Mouse (Mus musculus) urinary bladder, postnatal 25 days (tissue): ENCODE results near the gene Selenos.

Experiments
- DNase-seq: peaks from one replicate; pipeline ENCODE4 v3.0.0; 2022; ENCODE audit warnings: low spot score

The Selenos gene

GRCm38 (mm10) chr7:66084546-66084945 is 5.1 kb downstream of the Selenos start:
- DNase-seq = no peak

- no peak for DNase-seq
These were observed 8.2 kb downstream of the Selenos start for GRCm38 (mm10) chr7:66087652-66088051.

GRCm38 (mm10) chr7:66088077-66088476 is 8.6 kb downstream of the Selenos start:
- DNase-seq = no peak

GRCm38 (mm10) chr7:66090676-66091190 is 11.3 kb downstream of the Selenos start:
- no peak for DNase-seq

- DNase-seq = no peak
These were observed 12.1 kb downstream of the Selenos start for GRCm38 (mm10) chr7:66091553-66091952.

GRCm38 (mm10) chr7:66092656-66093055 is 13.2 kb downstream of the Selenos start:
- DNase-seq = no peak

- no peak for DNase-seq
These were observed 14.7 kb downstream of the Selenos start for GRCm38 (mm10) chr7:66094141-66094540.

- DNase-seq = no peak
These were observed 19.4 kb downstream of the Selenos start for GRCm38 (mm10) chr7:66098803-66099202.

- DNase-seq = no peak
These were observed 22.4 kb downstream of the Selenos start for GRCm38 (mm10) chr7:66101866-66102265.

- DNase-seq = no peak
These were observed 25.1 kb downstream of the Selenos start for GRCm38 (mm10) chr7:66104531-66104930.

GRCm38 (mm10) chr7:66105771-66106170 is 26.3 kb downstream of the Selenos start:
- no peak for DNase-seq

- DNase-seq = no peak
These were observed 27.2 kb downstream of the Selenos start for GRCm38 (mm10) chr7:66106581-66107056.

GRCm38 (mm10) chr7:66107206-66107605 is 27.8 kb downstream of the Selenos start:
- DNase-seq = no peak

- DNase-seq = no peak
These were observed 28.5 kb downstream of the Selenos start for GRCm38 (mm10) chr7:66107930-66108329.

- DNase-seq = peak; percentile 86
These were observed 29.8 kb downstream of the Selenos start, which contains the start of gene Chsy1 for GRCm38 (mm10) chr7:66108961-66109854. Chsy1 (plus strand) TSS chr7:66109515.

- DNase-seq = peak; percentile 35
These were observed 30.6 kb downstream of the Selenos start for GRCm38 (mm10) chr7:66109855-66110635.

- DNase-seq = no peak
These were observed 31.2 kb downstream of the Selenos start for GRCm38 (mm10) chr7:66110636-66111112.

GRCm38 (mm10) chr7:66111211-66111610 is 31.8 kb downstream of the Selenos start:
- no peak for DNase-seq

GRCm38 (mm10) chr7:66113561-66113960 is 34.1 kb downstream of the Selenos start:
- DNase-seq = no peak

- no peak for DNase-seq
These were observed 36.4 kb downstream of the Selenos start for GRCm38 (mm10) chr7:66115821-66116343.

GRCm38 (mm10) chr7:66116906-66117482 is 37.5 kb downstream of the Selenos start:
- no peak for DNase-seq

GRCm38 (mm10) chr7:66118046-66118445 is 38.6 kb downstream of the Selenos start:
- DNase-seq = no peak
